Mouse (Mus musculus) C2C12 (cell line): ENCODE results near the gene Kyat1. TPM values are rescaled to one million over a fixed set of nuclear protein-coding genes. Genes with fewer than 3 reads are reported as not detected.

Source experiments
- H3K27me3 ChIP-seq: one replicate; pipeline ENCODE4 v1.6.1; 2011; ENCODE audit not compliant: control insufficient read depth, insufficient read depth, insufficient read length
- H3K36me3 ChIP-seq: one replicate; pipeline ENCODE4 v1.6.1; 2011; ENCODE audit not compliant: control insufficient read depth, insufficient read depth
- H3K4me3 ChIP-seq: one replicate; pipeline ENCODE4 v1.5.1; 2011; ENCODE audit warnings: mild to moderate bottlenecking, control low read depth; ENCODE audit not compliant: poor library complexity, insufficient read depth, severe bottlenecking
- H3K79me2 ChIP-seq: one replicate; pipeline ENCODE4 v1.6.1; 2011; ENCODE audit not compliant: control insufficient read depth, insufficient read depth
- H3K79me3 ChIP-seq: one replicate; pipeline ENCODE4 v1.6.1; 2011; ENCODE audit warnings: low read depth, control low read depth
- H3ac ChIP-seq: one replicate; pipeline ENCODE3; 2011; ENCODE audit warnings: low read depth; ENCODE audit not compliant: control insufficient read depth, insufficient read length
- CEBPB ChIP-seq: IDR thresholded peaks from one replicate; pipeline ENCODE4 v1.6.1; 2011; ENCODE audit warnings: low read depth, mild to moderate bottlenecking, control low read depth, moderate library complexity
- CTCF ChIP-seq: IDR thresholded peaks from one replicate; pipeline ENCODE4 v1.5.1; 2011; ENCODE audit not compliant: control insufficient read depth, insufficient read depth, insufficient read length
- FOSL1 ChIP-seq: IDR thresholded peaks from one replicate; pipeline ENCODE4 v1.8.0; 2011; ENCODE audit warnings: mild to moderate bottlenecking, low read length; ENCODE audit not compliant: poor library complexity, insufficient read depth, severe bottlenecking
- MAX ChIP-seq: IDR thresholded peaks from one replicate; pipeline ENCODE4 v1.6.1; 2011; ENCODE audit warnings: mild to moderate bottlenecking, control low read depth
- MYOD1 ChIP-seq: IDR thresholded peaks from one replicate; pipeline ENCODE4 v1.6.1; 2011; ENCODE audit warnings: low read depth; ENCODE audit not compliant: control insufficient read depth, insufficient read length
- MYOG ChIP-seq: IDR thresholded peaks from one replicate; pipeline ENCODE4 v1.6.1; 2011; ENCODE audit not compliant: control insufficient read depth, insufficient read length; ENCODE audit errors: extremely low read depth
- USF1 ChIP-seq: IDR thresholded peaks from one replicate; pipeline ENCODE4 v1.6.1; 2011; ENCODE audit warnings: low read depth, mild to moderate bottlenecking, control low read depth, moderate library complexity
- polyA plus RNA-seq: library from polyadenylated mRNA; unstranded; fragments of >200 nt; fragmentation: generic; extraction: Trizol; gene quantifications from one replicate; pipeline ENCODE4 v1.2.1, GENCODE M21; 2012; ENCODE audit warnings: missing spikeins

Gene Kyat1
- polyA plus RNA-seq, 1 experiment: 2.7 TPM

DNA sequence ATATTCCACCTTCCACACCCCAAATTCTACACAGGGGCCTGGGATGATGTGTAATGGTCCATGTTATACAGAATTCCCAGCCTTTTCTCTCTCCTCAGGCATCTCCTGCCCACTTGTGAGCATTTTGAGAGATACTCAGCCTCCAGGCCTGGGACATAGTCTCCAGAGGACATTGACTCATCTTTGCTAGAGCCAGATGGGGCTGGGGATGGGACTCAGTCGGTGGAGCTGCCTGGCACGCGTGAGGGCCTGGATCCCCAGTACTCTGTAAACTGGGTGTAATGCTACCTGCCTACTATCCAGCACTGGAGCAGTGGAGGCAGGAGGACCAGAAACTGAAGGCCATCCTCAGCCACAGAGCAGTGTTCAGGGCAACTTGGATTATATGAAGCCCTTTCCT lies 43.5 kb upstream of the Kyat1 start:
- peaks cover 97% of the 10 kb centered on the region for H3K79me2 ChIP-seq
- TF ChIP-seq FOSL1 (no peak), MYOG (no peak), CEBPB (no peak), MAX (no peak), USF1 (no peak), CTCF (no peak), MYOD1 (no peak)
- no peaks in the 10 kb centered on the region for H3K27me3 ChIP-seq
- H3K36me3 ChIP-seq: peaks cover 54% of the 10 kb centered on the region
- no peak overlapping the region for H3K4me3 ChIP-seq
- H3K79me3 ChIP-seq: peaks cover 41% of the 10 kb centered on the region
- no peak overlapping the region for H3ac ChIP-seq

DNA sequence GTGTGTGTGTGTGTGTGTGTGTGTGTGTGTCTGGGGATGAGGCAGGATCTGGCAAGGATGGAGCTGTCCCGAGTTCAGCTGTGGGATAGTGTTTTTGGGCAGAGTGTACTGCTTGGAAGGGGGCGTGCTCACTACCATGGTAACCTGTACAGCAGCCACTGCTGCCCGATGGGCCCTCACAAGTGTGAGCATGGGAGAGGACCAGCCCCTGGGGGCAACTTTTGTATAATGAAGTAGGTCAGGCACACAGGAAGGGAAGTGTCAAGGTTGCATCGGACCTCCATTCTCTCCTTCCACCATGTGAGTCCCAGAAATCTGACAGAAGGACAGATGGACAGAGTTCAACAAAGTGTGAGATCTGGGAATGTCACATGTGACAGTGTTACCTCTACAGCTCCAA lies 42.0 kb upstream of the Kyat1 start:
- Histone ChIP-seq H3K4me3 (no peak overlapping the region), H3K27me3 (no peaks in the 10 kb centered on the region), H3K79me2 (peaks cover 97% of the 10 kb centered on the region), H3K79me3 (peaks cover 41% of the 10 kb centered on the region), H3K36me3 (peaks cover 56% of the 10 kb centered on the region), H3ac (no peak overlapping the region)
- TF ChIP-seq CTCF: no peak
- no peak for TF ChIP-seq MAX
- no peak for TF ChIP-seq CEBPB
- TF ChIP-seq FOSL1: no peak
- no peak for TF ChIP-seq MYOD1
- TF ChIP-seq USF1: no peak

DNA sequence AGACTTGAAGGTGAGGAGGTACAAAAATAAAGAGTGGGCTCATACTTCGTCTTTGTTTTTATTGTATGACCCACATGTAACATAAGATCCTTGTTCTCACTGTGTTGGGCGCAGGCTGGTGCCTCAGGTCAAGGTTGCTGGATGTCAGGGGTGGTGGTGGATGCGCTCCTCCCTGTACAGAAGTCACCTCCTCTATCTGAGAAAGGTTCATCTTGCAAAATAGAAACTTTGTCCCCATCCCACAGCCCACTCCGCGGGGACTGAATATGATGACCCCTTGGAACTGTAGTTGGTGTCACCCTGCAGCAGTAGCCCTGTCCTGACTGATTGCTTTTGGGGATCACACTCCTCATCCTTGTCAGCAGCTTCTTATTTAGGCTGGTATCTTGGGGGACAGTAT lies 41.4 kb upstream of the Kyat1 start:
- Histone ChIP-seq H3K79me3 (peaks cover 39% of the 10 kb centered on the region), H3K4me3 (no peak overlapping the region), H3K79me2 (peaks cover 97% of the 10 kb centered on the region), H3ac (no peak overlapping the region), H3K36me3 (peaks cover 60% of the 10 kb centered on the region), H3K27me3 (no peaks in the 10 kb centered on the region)
- no peak for TF ChIP-seq MYOG
- no peak for TF ChIP-seq MYOD1
- TF ChIP-seq USF1: no peak
- no peak for TF ChIP-seq CTCF
- no peak for TF ChIP-seq CEBPB
- TF ChIP-seq MAX: no peak
- no peak for TF ChIP-seq FOSL1

DNA sequence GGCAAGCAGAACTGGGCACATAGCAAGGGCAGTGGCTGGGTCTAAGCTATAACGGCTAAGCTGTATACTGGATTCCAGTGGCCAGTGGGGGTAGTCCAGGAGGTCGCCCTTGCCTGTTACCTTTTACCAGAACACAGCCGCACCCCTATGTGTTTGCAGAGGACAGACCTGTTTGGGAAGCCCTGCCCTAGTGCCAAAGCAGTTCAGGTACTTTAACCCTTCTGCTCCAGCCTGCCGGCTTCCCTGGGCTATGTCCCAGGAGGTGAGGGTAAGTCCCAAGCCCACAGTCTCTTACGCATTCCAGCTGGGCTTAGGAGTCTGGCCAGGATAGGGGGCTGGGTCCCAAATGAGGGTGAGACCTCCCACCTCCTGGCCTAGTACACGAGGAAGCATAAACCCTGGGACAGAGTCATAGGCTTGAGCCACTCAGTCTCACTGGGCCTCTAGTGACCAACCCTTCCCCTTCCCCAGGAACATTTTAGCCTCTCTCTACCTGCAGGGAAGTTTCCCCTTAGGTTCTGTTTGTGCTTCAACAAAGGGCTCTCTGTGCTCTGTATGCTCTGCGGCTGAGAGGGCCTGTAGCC lies 39.0 kb upstream of the Kyat1 start:
- H3K79me2 ChIP-seq: peaks cover 100% of the 10 kb centered on the region
- H3K4me3 ChIP-seq: no peak overlapping the region
- H3K27me3 ChIP-seq: no peaks in the 10 kb centered on the region
- peaks cover 83% of the 10 kb centered on the region for H3K36me3 ChIP-seq
- H3K79me3 ChIP-seq: peaks cover 56% of the 10 kb centered on the region
- TF ChIP-seq FOSL1 (no peak), MYOD1 (no peak)
- no peak overlapping the region for H3ac ChIP-seq

DNA sequence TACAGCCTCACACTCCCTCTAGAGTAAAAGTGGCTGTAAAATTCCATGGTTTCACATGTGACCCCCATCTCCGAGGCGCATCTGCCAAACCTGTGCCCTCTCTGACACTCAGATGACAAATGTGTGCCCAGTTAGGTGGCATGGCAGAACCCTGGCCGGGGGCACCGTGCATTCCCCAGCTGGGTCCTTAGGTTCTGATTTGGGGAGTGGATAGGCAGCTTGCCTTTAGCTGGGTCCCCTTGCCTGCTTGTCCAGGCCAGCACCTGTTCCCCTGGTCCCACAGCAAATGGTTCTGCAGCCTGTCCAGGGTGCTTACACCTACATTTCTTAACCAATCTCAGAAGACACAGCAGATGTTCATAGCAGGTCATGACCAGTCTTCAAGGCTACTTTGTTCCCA lies 37.7 kb upstream of the Kyat1 start:
- Histone ChIP-seq H3ac (no peak overlapping the region), H3K36me3 (peaks cover 71% of the 10 kb centered on the region), H3K79me3 (peaks cover 66% of the 10 kb centered on the region), H3K27me3 (no peaks in the 10 kb centered on the region), H3K4me3 (no peak overlapping the region), H3K79me2 (peaks cover 100% of the 10 kb centered on the region)
- no peak for TF ChIP-seq MYOG
- no peak for TF ChIP-seq CEBPB
- no peak for TF ChIP-seq CTCF
- no peak for TF ChIP-seq MYOD1
- TF ChIP-seq USF1: no peak

DNA sequence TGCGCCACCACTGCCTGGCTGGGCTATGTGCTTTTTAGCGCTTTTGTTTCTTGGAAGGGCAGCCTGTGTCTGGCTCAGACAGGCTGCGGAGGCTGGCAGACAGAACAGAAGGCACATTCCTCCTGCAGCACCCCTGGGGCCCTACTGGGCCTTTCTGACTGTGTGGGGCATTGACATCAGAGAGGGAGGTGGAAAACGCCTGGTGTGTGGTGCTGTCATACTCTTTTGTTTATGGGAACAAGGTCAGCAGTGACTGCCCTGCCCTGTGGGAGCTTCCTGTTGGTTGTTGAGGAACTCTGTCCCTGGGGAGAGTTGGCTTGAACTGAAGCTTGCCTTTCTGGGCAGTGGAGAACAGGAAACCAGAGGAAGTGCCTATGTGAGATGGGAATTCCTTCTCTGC lies 36.9 kb upstream of the Kyat1 start:
- H3K36me3 ChIP-seq: peaks cover 67% of the 10 kb centered on the region
- H3K79me3 ChIP-seq: peaks cover 64% of the 10 kb centered on the region
- no peak for TF ChIP-seq CEBPB
- TF ChIP-seq MYOD1: no peak
- TF ChIP-seq CTCF: no peak
- TF ChIP-seq FOSL1: no peak
- TF ChIP-seq MYOG: no peak
- TF ChIP-seq MAX: no peak
- no peak for TF ChIP-seq USF1
- H3K4me3 ChIP-seq: no peak overlapping the region
- peaks cover 98% of the 10 kb centered on the region for H3K79me2 ChIP-seq
- H3ac ChIP-seq: no peak overlapping the region
- no peaks in the 10 kb centered on the region for H3K27me3 ChIP-seq
